Mouse (Mus musculus) A20 (cell line): ENCODE results near the gene Kcnip4.

Experiments
- DNase-seq: peaks from one replicate; pipeline ENCODE4 v3.0.0-alpha.2; 2011; ENCODE audit warnings: low read depth, low spot score

The Kcnip4 gene

DNA sequence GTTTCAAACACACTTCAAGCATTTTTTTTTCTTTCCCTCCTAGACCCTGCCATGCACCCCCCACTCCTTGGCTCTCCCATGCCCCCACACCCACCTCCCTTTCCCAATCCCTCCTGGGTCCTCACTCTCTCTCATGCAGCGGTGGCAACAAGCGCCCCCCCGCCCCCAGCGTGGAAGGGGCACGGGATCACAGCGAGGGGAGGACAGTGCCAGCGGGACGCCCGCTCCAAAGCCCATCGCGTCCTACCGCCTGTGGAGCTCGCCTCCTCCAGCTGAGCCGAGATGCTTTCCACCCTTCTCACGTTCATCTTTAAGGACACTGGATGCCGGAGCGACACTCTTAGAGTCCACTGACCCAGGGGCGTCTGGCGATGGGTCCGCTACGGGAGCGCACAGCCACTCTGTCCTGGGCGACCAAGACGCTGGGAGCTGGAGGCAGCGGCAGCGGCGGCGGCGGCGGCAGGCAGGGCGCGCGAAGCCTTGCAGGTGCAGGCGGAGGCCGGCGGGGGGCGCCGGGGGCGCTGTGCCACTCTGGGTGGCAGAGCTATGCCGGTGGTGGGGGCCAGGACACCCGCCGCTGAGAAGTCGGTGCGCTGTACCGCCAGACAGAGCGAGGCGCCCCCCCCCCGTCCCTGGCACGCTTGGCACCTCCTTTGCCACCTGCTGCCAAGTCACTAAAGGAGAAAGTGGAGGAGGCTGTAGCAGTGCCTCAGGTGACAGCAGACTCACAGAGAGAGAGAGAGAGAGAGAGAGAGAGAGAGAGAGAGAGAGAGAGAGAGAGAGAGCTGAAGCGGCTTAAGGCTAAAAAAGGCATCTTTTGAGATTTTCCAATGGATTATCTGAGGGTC, at the start of gene Kcnip4:
TSS of gene Kcnip4 (minus strand) at position 514 of the 848 bp plus-strand sequence.
- no peak for DNase-seq

DNA sequence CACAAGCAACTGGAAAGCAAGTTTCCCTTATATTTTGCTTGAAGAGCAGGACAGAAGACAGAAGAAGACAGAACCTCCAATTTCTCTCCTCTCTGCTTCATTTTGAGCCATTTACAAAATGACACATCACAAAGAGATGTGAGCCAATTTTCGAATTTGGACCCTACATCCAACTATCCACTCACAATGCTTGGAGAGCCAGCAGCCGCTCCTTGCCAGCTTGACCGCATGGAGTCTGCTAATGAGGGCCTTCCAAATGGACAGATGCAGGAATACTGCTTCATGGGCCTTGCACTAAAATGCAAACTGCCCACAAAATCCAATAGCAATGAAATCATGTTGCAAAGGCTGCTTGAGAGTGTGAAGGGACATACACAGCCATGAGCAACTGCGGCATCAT, 47.2 kb upstream of the Kcnip4 start:
- no peak for DNase-seq

DNA sequence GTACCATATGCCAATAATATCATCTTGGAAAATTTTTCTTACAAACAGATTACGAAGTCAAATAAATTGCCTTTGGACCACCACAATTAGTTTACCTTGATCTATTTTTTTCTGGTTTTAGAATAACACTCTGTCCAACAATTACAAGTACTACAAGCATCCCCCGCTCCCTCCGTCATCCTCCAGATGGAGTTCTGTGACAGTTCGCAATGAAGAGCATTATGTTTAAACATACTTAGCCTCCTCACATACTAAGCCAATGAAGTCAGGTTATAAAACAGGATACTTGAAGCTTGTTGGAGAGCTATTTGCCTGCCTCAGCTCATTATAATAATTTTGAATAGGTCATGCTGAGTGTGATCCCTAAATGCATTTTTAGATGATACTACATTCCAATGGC, 39.0 kb upstream of the Kcnip4 start:
- DNase-seq: no peak

DNA sequence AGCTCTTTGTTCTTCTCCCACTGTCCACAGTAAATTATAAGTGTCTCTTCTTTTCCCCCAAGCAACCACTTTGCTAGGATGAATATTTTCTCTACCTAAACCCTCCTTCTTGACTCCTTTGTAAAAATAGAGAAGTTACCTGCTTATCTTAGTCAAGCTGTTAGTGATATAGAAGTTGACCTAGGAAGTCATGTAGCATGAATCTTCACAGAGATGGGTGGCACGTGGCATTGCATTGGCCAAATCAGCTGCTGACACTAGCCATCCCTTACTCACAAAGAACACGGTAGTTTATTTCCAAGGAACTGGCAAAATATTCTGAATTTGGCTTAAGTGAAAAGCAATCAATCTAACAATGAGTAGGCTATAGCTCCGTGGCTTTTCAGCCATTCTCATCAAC, 32.7 kb upstream of the Kcnip4 start:
- no peak for DNase-seq

DNA sequence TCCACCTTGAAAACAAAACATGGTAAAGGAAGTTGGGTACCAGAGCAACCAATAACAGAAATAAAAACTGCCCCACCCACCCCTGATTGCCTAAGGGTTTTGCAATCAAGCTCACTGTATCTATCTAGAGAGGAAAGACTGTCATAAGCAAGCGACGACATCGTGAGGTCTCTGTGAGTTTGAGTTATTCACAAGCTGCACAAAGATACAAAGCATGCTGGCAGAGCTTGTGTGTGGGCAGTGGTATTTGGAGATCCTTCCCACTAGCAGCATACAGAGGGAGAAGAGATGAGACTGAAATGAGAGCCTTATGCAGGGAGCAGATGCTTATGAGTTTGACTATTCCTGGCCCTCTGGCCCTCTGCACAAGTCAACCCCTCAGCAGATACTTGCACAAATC, 23.2 kb upstream of the Kcnip4 start:
- no peak for DNase-seq

DNA sequence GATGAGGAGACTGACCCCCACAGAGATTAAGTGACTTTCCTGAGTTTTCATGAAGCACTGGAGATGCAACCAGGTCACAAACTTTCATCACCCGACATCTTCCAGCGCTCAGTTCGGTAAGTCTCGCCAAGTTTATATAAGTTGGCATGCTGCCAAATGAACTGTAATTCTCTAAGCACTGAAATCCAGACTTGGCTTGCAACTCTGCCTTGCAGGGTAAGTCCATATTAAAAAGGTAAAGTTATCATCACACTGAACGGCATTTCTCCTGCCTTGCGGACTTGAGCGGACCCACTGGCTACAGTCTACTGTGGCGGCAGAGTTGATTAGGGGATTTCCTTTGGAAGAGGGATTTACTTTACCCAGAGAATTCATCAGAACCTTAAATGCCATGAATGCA, 4.7 kb upstream of the Kcnip4 start:
- no peak for DNase-seq

DNA sequence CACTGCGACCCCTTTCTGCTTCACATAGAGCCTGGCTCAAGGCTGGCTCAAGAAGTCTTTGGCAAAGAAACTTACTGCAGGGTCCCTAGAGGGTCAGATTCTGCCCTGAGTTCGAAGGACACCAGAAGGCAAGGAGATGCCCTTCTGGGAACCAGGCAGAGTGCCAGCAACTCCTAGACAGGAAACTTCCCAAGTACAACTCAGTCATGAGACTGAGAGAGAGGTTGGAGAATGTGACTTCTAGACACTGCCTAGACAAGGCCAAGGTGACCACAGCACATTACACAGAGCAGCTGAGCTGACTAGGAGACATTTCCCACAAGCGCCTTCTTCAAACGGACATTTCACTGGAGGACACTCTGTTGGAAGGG, 520 bp upstream of the Kcnip4 start:
- DNase-seq: no peak

DNA sequence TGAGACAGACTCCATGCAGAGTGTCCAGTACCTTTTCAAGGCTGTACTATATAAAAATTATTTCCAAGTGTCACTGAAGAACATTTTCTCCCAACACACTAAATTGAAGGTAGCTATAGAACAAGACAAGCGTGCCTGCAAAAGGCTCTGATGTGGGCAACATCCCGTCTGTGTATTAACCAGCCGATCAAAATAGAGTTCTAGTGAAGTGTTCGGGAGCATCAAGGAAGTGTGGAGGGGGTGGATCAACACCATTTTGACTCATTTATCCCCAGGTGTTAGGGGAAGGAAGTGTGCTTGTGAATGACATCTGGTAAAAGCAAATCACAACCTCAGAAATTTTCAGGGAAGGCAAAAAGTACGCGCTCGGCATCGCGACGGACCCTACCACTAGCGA, 712 bp downstream of the Kcnip4 start:
- no peak for DNase-seq

DNA sequence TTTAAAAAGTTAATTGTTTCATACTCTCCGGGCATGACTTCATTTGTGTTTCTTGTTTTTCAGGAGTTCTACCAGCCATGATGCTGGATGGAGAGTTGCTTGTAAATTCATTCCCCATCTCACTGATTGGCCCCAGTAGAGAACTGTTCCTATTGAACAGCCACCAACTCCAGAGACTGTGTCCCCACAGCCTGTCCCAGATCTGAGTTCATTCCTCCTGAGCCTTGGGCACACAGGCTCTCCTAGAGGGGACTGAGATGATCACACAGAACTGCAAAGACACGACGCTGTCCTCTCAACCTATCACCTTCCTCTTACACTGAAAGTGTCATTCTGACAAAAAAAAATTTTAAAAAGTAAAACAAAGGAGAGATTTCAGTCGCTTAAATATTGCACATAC, 1.7 kb downstream of the Kcnip4 start:
- no peak for DNase-seq

DNA sequence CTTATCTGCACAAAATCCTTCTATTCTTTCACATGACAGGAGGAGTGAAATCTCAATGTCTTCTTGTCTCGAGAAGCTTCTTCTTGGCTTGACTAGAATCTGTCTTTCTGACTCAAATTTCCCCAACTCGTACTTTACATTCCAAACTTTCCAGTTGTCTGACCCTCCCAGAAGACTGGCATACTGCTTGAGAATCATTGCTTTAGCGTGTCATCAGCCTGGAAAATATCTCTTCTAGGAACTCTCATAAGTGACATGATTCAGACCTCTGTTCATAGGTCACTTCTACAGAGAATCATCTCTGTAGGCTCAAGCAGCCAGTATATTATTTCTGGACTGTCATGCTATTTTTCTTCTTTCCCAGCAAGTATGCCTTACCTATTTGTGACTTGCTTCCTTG, 26.0 kb downstream of the Kcnip4 start:
- DNase-seq: no peak

DNA sequence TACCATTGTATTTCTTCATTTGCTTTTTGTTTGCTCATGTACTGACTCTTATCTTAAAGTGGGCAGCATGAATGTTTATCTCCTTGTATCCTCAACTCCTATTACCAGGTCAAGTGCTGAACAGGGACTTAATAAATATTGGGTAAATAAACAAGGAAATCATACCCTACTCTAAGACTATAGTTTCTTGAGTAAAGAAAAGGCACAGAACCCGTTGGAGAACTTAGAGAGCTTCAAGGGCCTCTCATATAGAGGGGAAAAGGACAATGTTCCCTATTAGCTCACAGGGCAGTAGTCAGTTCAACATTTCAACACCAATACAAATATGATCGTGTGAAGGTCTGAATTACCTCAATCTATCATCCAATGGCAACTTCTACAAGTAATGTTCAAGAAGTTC, 37.4 kb downstream of the Kcnip4 start:
- no peak for DNase-seq

DNA sequence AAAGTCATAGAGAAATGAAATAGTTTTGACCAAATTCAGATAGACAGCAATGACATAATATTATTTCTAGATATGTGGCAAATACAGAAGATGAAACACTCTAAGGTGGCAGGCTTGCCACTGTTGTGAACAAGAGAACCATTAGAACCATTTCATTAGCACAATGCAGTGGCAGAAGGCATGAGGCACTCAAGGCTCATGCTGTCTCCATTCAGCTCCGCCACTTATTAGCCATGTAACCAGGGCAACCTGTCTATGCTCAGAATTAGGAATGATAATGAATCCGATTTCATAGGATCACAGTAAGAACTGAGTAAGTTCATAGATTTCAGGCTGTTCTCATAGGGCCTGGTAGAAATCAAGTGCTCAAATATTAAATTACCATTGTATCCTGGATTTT, 54.0 kb downstream of the Kcnip4 start:
- DNase-seq: no peak

DNA sequence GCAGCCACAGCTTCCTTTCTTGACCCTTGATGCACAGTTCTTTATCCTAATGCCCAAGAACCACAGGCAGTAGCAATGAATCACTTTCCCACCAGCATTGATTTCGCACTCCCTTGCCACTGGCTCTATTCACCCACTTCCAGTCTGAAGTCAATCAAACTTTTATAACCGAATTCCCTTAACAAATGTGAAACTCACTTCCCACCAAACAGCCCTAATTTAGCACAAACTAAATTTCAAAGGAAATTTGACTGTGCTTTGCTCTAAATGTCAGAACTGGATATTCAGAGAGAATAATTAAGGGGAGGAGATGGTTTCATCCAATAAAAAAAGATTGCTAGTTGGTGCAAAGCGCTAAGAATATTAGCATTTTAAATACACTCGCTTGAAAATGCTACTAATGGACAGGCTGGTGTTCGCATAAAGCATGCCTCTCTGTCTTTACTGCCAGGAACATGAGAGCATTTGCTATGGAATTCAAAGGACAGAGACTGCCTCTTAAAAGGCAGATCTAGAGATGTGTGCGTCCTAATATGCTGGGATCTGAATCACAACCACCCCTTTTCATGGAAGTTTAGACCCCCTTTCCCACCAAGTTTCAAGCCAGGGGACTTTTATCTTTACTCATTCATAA, 63.9 kb downstream of the Kcnip4 start:
- DNase-seq: no peak

DNA sequence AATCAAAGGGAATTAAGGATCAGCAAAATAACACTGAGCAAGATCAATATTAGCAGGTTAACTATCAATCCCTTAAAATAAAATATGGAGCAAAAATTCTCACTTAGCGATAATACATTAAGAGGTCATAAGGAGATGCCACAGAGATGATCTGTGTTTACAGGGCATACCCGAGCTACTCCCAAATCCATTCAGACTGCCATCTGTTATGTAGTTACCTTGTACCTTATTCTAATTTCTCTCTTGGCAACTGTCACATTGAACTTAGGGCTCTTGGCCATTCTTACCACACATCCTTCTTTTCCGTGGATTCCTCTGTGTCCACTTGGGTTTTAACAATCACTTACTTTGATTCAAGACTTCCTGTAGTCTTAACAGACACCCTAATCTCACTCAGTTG, 71.6 kb downstream of the Kcnip4 start:
- DNase-seq: no peak

DNA sequence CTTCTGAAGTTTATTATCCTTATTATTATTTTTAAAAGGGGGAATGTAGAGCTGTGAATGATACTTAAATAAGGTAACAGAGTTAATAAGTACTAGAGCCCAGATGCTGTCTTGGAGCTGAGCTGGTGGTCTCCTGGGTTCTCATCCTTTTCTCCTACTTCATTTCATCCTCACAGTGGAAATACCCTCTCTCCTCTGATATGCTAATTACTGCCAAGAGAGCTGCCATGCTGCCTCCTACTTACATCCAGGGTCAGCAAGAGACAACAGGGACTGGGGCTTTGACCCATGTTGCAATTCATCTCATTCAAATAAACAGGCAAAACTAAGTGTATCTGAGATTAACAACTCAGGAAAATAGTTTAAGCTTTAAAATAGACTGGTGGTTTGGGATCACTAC, 73.4 kb downstream of the Kcnip4 start:
- no peak for DNase-seq

DNA sequence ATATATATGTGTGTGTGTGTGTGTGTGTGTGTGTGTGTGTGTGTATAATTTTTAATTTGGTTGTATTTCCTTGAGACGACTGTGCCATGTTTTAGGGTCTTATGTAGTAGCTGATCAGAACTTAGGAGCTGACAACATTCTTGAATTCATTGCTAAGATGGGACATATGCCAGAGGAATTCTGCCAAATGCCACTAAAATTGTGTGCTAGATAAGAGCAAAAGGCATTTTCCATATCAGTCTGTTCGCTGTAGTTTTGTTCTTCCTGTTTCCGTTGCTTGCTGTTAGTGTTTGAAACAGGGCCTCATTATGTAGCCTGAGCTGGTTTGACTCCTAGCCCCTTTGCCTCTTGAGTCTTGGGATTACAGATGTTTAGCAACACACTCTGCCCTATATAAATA, 73.8 kb downstream of the Kcnip4 start:
- DNase-seq: no peak

DNA sequence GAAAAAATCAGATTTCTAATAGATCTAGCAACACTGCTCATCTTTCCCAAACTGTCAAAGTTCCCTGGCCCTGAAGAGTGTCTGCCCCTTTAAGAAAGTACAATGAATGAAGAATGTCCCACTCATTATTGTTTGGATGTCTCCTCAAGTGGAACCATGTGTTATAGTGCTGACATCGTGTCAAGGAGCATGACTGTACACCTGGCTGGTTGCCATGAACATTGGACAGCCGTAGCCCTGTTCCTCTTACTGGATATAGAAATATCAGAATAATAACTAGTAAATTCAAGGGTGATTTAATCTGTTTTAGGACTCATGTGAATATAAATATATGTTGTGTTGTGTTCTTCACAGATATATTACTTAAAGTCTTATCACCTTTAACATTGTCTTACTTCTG, 87.5 kb downstream of the Kcnip4 start:
- no peak for DNase-seq

DNA sequence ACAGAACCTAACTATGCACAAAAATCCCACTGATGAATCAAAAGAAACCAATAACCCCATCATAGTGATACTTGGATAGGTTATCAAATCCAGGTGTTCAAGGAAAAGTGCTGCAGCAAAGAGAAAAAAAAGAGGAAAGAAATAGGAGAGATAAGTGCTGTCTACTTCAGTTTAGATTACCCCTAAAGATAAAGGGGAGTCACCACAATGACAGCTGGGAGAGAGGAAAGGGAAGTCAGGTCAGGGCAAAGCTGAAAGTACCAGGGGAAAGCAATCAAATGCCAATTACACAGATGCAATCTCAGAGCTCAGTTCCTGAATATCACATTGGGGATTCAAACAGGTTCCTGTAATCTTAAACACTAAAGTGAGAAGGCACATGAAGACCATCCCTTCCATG, 97.0 kb downstream of the Kcnip4 start:
- no peak for DNase-seq

DNA sequence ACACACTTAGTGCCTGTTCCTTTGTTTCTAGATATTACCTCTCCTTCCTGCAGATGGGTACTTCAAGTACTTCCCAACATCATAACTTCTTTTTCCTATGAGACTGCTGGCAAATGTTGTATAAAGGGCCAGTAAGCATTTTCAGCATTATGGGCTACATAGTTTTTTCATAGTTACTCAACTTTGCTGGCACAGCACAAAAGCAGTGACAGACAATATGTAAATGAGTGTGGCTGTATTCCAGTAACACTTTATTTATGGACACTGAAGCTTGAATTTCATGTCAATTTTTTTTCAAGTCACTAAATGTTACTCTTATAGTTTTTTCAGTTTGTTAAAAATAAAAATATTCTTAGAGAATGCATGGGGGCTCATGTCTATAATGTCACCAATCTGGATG, 105.0 kb downstream of the Kcnip4 start:
- DNase-seq: no peak

DNA sequence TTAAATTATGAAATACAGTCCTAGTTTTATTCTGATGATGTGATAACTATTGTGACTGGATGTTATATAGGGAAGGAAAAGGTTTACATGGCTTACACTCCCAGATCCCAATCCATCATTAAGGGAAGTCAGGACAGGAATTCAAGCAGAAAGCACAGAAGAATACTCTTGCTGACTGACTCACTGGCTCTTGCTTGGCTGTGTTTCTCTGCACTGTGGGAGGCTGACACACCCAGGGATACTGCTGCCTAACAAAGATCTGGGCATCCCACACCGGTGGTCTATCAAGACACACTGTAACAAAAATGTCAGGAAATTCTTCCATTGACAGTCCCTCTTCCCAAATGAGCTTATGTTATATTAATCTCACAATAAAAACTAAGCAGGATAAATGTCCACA, 116.4 kb downstream of the Kcnip4 start:
- DNase-seq: no peak

DNA sequence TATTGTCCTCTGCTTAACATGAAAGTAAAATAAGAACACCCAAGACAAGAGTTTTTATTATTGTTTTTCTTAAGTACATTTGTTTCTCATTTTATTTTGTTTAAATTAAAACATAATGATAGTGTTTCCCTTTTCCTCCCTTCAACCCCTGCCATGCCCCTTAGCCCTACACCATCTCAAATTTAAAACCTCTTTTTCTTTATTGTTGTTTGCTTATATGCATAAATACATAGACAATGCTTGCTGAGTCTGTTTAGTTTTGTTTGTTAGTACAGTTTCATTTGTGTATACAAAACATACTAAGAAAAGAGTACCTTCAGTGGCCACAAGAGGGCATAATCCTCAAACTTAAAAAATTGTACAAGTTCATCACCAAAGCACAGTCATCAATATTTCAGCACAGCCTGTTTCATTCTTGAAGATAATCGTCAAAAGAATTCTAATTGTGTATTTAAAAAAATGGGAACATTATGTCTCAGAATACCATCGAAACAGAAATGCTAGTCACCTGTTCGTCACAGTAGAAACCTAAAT, 154.1 kb downstream of the Kcnip4 start:
- peak; percentile 2 for DNase-seq

DNA sequence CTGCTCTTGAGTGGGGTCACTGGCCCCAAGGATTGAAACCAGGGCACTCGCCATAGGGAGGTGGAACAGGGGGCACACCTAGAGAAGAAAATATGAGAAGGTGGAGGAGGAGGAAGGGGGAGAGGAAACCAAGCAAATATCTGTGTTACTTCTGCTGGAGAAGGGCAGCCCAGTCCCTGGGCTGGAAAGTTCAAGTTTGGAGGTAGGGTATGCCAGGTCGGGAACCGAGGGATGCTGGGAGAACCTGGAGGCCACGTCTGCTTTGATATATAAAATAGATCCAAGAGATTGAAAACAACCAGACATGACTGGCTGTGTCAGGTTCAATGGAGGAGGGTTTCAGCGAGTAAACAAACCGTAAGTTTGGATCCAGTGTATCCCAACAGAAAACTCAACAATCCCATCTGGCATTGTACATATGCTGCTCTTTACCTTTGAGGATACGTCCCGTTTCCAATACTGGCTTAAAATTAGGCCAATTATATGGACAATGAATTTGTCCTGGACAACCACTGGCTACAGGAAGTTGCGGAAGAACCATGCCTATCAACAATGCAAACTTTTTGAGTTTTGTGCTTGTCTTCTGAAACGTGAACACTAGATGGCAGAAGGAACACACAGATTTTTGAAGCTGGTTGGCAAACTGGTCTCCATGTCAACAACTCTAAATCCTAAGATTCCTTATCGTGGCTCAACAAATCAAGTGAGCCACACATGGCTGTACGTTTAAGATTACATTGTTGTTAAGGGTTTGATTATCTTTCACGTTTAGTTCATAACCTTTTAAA, 155.9 kb downstream of the Kcnip4 start:
- no peak for DNase-seq
